Mouse (Mus musculus) layer of hippocampus, postnatal 36 days (tissue): ENCODE data around the gene Cacybp. TPM values are rescaled to one million over a fixed set of nuclear protein-coding genes. Genes with fewer than 3 reads are reported as not detected.

ENCODE experiments used
- DNase-seq, 2 experiments: peaks; one replicate each; pipeline ENCODE4 v3.0.0; 2022
- total RNA-seq, 2 experiments: library from RNA; stranded (reverse); gene quantifications; 2 replicates each; pipeline ENCODE4 v1.2.3; 2021

Cacybp gene
- total RNA-seq: 10 to 100 TPM; 95.8 to 98.7 TPM

DNA sequence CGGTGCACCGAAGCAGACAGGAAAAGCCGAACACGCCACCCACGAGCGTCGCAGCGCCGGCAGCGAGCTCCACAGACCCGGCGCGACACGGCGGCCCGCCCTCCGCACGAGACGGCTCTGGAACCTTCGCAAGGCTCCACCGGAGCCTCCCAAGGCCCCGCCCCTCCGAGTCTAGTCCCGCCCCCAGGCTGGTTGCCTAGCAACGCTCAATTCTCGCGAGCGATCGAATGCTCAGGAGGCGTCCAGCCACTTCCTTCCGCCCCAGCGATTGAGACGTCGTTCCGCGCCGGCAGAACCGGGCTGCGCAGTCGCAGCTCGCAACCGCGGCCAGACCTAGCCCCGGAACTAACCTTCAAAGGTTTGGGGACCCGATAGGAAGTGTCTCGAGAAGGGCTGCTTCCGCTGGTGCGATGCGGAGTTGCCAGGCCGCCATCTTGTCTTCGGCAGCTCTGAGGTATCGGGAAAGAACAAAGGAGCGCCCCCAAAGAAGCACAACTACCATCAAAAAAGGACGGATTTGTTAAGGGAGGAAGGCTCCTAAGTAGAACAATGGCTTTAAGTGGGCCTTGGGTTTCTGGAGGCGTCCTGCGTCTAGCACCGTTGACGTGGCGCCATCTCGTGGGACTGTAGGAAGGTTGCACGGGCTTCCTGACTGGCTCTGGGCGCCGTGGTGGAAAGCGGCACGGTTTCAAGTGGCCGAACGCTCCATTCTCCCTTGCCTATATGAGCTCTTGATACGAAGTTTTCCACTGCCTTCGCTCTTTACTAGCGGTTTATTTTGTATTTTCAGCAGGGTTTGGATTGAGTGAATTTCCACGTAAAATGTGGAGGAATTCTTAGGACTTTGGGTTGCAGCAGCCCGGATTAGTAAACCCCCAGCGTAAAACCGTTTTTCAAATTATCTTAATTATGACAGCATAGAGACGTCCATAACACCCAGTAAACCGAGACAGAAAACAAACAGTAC lies at the start of gene Cacybp:
Cacybp (minus strand) TSS at position 173 of the 967 bp plus-strand sequence.
- peak; percentile 100 for DNase-seq

DNA sequence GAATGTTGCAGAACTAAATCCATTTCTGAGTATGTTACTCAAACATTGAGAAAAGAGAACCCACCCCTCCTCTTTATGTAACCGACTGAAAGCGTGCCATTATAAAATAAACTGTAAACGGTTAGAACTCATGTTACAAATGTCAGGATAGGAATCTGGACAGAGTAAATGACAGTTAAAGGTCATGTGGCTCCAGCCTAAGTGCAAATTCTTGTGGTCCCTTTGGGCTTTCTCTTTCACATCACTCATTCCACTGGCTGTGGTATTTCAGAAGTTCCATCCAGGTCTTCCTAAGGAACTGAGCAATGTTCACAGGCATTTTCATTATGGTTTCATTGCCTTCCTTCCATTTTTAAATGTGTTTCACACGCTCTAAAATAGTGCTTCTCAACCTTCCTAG lies 49.7 kb upstream of the Cacybp start:
- DNase-seq: no peak

GRCm38 (mm10) chr1:160261849-160262248 lies 49.2 kb upstream of the Cacybp start:
- DNase-seq: no peak

GRCm38 (mm10) chr1:160260605-160261004 lies 47.9 kb upstream of the Cacybp start:
- no peak for DNase-seq

DNA sequence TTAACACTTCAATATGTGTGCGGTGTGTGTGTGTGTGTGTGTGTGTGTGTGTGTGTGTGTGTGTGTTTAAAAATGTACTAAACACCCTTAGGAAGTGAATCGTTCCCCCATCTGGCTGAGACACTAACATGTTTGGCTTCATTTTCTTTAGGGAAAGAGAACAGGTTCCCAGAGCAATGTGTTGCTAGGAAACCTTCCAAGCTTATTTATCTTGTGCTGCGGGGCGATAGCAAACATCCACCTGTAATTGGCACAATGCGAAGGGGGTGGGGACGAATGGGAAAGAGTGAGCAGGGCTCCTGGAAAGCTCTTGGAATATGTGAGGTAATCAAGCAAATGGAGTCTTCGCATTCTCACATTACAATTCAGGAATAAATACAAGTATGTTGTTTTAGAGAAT lies 47.2 kb upstream of the Cacybp start:
- DNase-seq: no peak

DNA sequence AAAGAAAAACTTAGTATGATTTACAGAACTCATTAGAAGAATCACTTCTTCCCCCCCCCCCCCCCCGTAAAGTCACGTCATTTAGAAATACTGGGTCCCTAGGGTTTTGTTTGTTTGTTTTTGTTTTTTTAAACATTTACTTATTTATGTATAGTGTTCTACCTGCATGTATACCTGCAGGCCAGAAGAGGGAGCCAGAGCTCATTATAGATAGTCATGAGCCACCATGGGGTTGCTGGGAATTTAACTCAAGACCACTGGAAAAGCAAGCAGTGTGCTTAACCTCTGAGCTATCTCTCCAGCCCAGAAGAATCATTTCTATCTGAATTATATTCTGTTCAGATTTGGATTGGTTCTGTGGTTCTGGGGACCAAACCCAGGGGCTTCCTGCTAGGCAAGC lies 40.4 kb upstream of the Cacybp start:
- no peak for DNase-seq

DNA sequence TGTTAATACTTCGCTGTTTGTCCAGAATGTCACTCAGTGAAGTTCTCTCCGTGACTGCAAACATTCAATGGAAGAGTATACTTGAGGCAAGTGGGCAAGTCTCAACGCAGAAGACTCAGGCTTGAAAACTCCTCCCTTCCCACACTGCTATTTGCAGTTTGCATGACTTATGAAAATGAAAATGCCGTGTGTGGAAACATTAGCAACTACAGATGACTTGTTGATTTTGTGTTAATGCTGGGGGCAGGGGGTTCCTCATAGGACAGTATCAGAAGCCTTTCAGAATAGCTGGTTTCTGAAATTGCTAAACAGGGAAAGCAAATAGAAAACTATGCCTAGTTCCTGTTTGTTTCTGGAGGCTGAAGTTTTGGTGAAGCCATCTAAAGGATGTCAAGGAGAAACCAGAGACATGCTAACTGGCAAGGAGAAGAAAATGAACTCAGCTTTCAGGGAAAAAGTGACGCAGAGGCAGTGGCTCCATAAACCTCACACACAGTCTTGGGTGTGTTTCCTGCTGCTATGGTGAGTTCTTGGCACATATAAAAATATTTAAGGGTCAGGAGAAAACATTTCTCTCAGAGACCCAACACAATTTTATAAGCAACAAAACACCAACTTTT lies 38.8 kb upstream of the Cacybp start:
- no peak for DNase-seq

GRCm38 (mm10) chr1:160250782-160251181 lies 38.1 kb upstream of the Cacybp start:
- DNase-seq: no peak

DNA sequence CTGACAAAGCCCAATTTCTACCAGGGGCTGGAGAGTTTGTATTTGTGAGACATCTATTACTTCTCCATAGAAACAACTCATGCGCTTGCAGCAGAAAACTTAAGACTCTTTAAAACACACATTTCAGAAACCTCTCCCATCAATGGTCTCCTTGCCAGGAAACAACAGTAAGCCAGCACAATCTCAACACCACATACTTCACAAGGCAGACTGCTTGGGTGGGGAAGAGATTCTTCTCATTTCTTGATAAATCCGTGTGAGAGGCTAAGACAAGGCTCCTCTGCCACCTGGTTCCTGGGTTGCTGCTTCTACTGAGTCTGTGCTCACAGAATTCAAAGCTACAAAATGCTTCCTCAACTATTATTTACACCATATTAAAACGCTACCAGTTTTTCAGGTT lies 37.1 kb upstream of the Cacybp start:
- DNase-seq: no peak

- DNase-seq: no peak
Observed at GRCm38 (mm10) chr1:160247473-160247872, 34.8 kb upstream of the Cacybp start.

DNA sequence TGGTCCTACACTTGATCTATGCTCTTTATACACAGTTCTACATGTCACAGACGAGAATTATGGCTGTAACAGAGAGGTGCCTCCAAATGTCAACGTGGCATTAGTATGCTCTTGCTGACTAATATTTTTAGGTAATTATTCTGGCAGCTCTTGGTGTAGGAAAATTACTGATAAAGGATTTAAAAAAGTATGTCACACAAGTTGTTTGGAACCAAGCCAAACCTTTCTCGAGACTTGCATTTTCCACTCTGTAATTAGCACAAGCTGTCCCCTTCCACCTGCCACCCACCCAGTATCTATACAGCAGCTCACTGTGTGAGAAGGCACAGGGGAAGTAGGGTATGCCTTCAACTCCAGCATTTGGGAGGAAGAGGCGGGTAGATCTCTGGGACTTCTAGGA lies 34.2 kb upstream of the Cacybp start:
- DNase-seq: peak in 1 of 2 experiments; percentile 29

GRCm38 (mm10) chr1:160245954-160246353 lies 33.3 kb upstream of the Cacybp start:
- DNase-seq: no peak

GRCm38 (mm10) chr1:160244689-160245088 lies 32.0 kb upstream of the Cacybp start:
- DNase-seq: no peak

GRCm38 (mm10) chr1:160240091-160240490 lies 27.4 kb upstream of the Cacybp start:
- DNase-seq: no peak

DNA sequence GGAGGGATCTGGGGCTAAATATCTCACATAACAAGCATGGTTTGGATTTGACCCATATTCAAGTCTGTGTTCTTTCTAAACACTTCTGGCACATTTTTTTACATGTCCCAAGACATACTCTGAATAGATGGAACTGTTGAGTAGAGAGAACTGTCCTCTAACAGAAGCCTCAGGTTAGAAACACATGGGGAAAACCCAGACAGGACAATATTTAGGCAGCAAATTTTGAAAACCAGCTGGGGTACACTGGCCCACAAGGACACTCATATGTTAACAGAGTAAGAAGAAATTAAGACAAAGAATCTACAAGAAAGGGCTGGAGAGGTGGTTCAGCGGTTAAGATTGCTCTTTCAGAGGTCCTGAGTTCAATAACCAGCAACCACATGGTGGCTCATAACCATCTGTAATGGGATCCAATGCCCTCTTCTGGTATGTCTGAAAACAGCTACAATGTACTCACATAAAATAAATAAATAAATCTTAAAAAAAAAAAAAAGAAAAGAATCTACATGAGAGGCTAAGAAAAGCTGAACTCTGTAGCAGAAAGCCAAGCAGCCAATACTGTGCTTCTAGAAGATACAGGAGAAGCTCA lies 26.3 kb upstream of the Cacybp start:
- DNase-seq: no peak

GRCm38 (mm10) chr1:160237981-160238380 lies 25.3 kb upstream of the Cacybp start:
- DNase-seq: no peak

- no peak for DNase-seq
Observed at GRCm38 (mm10) chr1:160233921-160234320, 21.2 kb upstream of the Cacybp start.

DNA sequence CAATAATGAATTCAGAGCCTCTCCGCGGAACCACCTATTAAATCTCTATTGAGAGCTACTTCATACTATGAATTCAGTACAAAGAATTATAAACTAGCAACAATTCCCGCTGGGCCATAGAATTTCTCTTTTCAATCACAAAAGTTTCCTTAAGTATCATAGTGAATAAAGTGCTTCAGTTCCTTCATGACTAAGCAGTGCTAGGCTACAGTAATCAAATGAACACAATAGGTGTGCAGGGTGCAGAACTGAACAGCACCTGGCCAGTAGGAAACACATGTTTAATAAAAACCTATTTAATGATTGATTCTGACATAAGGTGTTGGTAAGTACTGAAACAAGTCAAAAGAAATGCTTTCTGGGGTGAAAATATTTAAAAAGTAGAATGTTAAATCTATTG lies 19.4 kb upstream of the Cacybp start:
- no peak for DNase-seq

DNA sequence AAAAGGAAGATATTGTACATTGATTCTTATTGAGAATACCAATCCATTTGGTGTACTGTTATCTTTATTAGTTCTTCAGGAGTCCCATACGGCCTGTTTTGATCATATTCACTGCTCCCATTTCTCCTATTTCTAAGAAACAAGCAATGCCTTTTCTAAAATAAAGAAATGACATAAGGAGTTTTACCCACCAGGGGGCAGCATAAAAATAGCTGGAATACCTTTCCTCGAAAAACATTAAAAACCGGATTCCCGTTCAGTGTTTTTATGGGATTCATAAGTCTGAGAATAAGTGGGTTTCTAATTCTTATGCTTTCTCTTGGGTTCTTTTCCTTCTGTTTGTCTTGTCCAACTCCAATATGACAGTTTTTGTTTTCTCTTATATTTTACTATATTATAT lies 18.3 kb upstream of the Cacybp start:
- DNase-seq: no peak

DNA sequence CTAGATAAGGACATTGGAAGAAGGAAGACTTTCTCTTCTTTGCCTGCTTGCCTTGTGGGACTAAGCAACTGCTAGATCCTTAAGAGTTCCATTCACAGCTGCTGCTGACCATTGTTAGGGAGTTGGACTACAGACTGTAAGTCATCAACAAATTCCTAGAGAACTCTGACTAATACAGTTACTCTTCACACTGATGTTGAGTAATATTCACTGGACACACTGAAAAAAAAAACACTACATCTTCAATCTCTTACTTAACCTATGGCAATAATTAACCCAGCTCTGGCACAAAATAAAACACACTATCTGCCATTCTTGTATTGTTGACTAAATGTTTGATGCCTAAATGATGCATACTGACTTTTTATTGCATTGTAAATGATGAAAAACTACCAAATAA lies 15.2 kb upstream of the Cacybp start:
- DNase-seq: no peak

GRCm38 (mm10) chr1:160227196-160227595 lies 14.5 kb upstream of the Cacybp start:
- no peak for DNase-seq

DNA sequence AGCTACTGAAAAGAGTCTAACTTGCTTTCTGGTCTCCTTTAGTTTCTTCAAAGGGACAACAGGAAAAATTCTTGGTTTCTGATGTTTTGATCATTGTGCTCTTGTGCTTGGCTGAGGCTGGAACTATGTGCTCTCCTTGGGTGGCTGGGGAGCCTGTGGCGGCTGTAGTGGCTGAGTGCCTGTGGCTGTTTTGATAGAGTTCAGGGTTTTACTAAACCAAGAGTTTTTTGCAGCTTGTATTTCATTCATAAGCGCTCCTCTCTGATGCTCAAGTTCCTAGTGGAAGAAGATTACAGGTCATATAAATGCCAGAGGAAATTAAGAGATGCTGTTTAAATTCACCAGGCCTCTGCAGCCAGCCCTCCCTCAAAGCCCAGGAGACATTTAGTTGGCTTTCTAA lies 11.4 kb upstream of the Cacybp start:
- no peak for DNase-seq

- no peak for DNase-seq
Observed at GRCm38 (mm10) chr1:160217898-160218297, 5.2 kb upstream of the Cacybp start.

DNA sequence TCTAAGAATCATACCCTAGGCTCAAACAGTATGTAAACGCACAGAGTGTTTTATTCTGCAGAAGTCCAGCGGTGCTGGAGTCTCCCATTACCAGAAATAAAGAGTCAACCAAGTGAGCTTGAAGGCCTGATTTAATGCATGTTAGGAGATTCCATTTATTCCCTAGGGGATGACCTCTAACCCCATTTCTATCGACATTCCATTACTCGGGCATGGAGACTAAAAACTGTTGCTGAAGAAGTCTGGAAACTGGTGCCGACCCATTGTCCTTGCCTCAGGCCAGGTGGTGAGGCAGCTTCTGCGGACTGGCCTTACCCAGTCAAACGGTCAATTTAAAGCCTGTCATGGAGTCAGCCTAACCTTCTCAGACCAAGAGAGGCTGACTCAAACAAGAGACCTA lies 1.5 kb upstream of the Cacybp start:
- DNase-seq: no peak
